Mouse (Mus musculus) embryo, embryonic 11.5 days (tissue): ENCODE measurements around the gene Ctnnd2.
A peak's percentile ranks its signal among the peaks of the same experiment; 100 is the strongest.
"Not testable (repeated sequence)": the region's sequence is repeated elsewhere in the genome, so short reads cannot be mapped to it uniquely, and the experiment has no call there.

Experiments
- DNase-seq: peaks from one replicate; pipeline ENCODE4 v3.0.0-alpha.2; 2012; ENCODE audit warnings: low read depth, low spot score

The Ctnnd2 gene

DNA sequence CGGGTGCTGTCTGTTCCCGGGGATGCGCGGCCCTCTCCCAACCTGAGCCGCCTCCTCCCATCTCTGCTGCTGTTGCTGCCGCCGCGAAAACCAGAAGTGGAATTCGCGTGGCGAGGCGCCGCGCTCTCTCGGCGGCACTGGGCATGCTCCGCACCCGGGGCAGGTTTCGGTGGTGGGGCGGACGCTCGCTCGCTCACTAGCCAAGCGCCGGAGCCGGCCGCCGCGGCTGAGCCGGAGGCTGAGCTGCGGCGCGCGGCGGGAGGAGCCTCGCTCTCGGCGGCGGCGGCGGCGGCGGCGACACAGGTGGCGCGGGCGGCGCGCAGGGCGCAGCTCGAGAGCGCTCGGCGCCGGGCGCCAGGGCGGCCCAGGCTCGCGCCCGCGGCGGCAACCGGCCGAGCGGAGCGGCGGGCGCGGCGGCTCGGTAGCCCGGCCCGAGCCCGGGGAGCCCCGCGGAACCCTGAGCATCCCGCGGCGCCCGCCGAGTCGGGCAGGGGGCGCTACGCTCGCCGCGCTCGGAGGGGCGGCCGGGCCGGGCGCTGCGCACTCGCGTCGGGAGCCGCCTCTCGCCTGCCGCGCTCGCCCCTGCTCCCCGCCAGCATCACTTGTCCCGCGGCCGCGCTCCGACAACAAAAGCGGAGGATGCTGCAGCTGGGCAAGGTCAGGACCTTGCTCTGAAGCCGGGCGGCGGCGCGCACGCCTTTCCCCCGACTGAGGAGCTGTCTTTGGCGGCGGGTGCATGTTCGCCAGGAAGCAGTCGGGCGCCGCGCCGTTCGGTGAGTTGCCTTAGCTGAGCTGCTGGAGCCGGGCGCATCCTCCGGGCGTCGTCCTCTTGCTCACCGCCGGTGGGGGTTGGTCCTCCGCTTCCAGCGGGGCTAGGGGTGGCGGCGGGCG lies at the start of gene Ctnnd2:
Gene Ctnnd2 (plus strand): TSS at position 203 of the 891 bp plus-strand sequence.
- DNase-seq, result peak; percentile 61

GRCm38 (mm10) chr15:30130705-30131104 lies 41.7 kb upstream of the Ctnnd2 start:
- no peak for DNase-seq

DNA sequence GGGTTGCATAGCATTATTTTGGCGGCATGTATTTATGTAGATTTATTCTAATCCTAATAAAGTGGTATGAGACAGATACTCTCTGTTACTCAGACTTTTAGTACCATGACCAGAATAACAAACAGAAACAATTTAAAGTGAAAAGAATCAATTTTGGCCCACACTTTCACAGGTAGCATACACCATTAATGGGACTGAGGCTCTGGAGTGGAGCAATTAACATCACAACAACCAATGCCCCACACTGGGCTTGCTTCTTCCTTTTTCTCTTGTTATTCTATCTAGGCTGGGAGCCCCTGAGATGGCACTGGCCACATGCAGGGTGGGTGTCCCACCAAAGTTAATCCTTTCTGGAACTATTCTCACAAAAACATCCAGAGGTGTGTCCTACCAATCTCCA lies 32.8 kb upstream of the Ctnnd2 start:
- DNase-seq, result not testable (repeated sequence)

DNA sequence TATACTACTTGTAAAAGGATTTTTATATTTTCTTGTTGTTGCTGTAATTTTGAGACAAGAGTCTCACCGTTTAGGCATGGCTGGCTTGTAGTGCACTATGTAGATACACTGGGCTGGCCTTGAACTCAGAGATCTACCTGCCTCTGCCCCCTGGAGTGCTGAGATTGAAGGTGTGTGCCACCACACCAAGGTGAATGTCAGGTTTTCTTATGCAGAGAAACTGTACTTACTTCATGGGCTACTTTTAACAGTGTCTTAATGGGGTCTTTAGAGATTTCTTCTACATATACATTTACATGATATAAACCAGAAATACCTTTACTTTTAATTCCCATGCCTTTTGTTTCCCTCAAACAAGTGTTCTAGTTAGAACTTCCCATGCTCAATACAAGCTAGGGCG lies 27.0 kb upstream of the Ctnnd2 start:
- no peak for DNase-seq

- DNase-seq, result no peak
Measured at GRCm38 (mm10) chr15:30152176-30152575, 20.2 kb upstream of the Ctnnd2 start.

GRCm38 (mm10) chr15:30157975-30158374 lies 14.4 kb upstream of the Ctnnd2 start:
- no peak for DNase-seq

GRCm38 (mm10) chr15:30170031-30170430 lies 2.4 kb upstream of the Ctnnd2 start:
- DNase-seq, result no peak

DNA sequence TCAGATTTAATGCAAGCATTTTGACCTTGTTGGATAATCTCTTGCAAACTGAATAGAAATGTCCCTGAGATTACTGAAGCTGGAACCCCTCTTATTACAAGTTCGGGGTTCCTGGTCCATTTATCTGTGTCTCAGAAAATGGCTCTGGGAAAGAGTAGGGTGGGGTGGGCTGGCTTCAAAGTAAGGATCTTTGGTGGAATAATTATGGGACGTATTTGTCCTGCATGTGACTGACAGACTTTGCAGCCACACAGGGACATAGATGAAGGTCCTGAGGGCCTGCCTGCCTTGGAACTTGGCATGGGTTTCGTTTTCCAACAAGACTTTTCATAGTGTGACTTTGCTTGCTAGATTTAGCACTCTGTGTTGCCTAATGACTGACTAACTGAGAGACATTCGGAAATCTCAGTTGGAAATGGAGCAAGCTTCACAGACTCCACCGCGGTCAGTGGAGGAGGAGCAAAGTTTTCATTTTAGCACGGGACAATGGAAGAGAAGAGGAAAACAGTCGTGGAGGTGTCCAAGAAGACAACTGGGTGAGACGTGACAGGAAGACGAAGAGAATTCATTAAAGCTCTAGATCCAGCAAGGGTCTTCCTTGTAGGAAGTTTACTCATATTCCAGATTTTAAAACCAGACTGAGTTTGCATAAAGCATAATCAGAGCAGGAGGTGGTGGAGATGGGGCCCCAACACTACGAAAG lies 749 bp upstream of the Ctnnd2 start:
- DNase-seq, result no peak

GRCm38 (mm10) chr15:30173370-30173941 lies 1.1 kb downstream of the Ctnnd2 start:
- peak; percentile 5 for DNase-seq

GRCm38 (mm10) chr15:30174321-30174720 lies 1.9 kb downstream of the Ctnnd2 start:
- no peak for DNase-seq

DNA sequence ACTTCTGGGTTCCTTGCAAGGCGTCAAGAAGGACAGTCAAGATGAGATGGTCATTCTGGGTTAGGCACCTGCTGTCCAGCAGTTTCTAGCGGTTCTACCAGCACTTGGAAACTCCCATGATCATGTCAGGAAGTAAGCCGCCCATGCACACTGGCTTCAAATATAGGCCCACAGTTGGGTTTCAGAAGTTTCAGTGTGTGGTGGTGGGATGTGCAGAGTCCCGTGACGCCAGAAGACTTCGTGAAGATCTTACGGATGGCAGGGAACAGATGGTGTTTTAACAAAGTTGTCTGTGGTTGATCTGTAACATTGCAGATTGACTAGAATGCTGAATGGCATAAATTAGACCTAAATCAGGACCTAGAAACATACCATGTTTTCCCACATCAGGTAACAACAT lies 11.6 kb downstream of the Ctnnd2 start:
- DNase-seq, result no peak

GRCm38 (mm10) chr15:30190872-30191271 lies 18.5 kb downstream of the Ctnnd2 start:
- no peak for DNase-seq

- no peak for DNase-seq
Measured at GRCm38 (mm10) chr15:30191931-30192668, 19.7 kb downstream of the Ctnnd2 start.

- no peak for DNase-seq
Measured at GRCm38 (mm10) chr15:30198429-30198828, 26.0 kb downstream of the Ctnnd2 start.

DNA sequence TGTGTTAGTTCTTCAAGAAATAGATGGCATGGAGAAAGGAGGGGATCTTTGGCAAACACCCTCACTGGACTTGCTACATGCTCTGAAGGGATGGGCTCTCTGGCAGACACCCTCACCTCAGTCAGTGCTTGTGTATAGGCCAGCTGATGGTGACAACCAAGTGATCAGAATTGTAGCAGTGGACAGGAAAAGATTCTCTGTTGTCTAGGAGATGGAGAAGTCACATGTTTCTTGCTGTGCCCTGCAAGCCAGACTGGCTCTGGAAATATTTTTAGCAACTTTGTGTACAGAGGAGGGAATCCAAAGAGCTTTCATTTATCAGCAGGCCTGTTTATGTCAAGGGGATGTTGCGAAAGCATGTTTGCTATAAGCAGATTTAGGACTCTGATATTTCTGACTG lies 27.4 kb downstream of the Ctnnd2 start:
- DNase-seq, result no peak

- DNase-seq, result no peak
Measured at GRCm38 (mm10) chr15:30201211-30201610, 28.8 kb downstream of the Ctnnd2 start.

GRCm38 (mm10) chr15:30201617-30202016 lies 29.2 kb downstream of the Ctnnd2 start:
- DNase-seq, result no peak

GRCm38 (mm10) chr15:30212746-30213145 lies 40.4 kb downstream of the Ctnnd2 start:
- no peak for DNase-seq

DNA sequence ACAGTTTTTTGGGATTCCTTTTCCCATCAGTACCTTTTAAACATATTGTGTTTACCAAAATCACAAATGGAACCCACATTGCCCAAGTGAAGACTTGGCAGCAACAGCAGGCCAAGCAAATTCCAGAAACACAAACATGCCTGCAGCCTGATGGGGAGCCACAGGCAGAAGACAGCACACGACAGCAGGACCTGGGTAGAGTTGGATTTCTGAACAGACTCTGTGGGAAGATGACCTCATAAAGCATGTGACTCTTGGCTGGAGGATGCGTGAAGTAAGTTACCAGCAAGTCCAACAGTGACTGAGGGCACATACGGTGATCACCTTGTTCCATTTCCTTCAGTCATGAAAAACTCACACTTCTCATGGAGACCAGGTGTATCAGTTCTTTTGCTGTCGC lies 43.5 kb downstream of the Ctnnd2 start:
- DNase-seq, result no peak

- DNase-seq, result no peak
Measured at GRCm38 (mm10) chr15:30229112-30229511, 56.7 kb downstream of the Ctnnd2 start.

DNA sequence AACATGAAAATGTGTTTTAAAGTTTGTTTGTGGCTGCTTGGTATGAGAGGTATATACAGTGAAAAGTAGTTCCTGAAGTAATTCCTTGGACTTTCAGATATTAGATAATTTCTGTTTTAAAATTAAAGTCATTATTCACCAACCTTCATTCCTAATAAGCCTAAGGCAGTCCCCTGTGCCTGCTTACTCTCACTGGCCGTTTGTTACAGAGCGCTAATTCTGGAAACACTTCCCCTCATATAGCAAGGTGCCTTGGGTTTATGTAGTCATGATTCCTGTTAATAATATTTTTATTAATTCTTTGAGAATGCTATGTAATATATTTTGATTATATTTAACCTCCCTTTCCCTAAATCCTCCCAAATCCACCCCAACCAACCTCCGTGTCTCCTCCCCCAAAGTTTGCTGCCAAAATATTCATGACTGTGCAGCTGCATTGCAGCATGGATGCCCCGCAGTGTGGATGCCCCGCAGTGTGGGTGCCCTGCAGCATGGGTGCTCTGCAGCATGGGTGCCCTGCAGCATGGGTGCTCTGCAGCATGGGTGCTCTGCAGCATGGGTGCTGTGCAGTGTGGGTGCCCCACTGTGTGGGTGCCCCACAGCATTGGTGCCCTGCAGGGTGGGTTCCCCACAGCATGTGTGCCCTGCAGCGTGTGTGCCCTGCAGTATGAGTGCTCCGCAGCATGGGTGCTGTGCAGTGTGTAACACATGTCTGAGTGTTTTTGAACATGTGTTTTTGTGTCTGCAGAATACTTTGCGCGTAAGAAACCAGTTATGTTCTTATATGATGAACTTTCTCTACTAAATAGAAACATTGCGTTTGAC lies 63.0 kb downstream of the Ctnnd2 start:
- no peak for DNase-seq
